Mouse (Mus musculus) cerebellum, postnatal 10 days (tissue): ENCODE data around the gene Sp9.

Source experiments
- DNase-seq, 2 experiments: peaks; one replicate each; pipeline ENCODE4 v3.0.0; 2021; ENCODE audit warnings: mixed read lengths in 2 of 2

Gene Sp9

GRCm38 (mm10) chr2:73274119-73274920 is 2.6 kb downstream of the Sp9 start:
- DNase-seq: peak; percentile 48 to 60

GRCm38 (mm10) chr2:73275261-73276040 is 3.7 kb downstream of the Sp9 start:
- DNase-seq: peak in 1 of 2 experiments; percentile 39

- DNase-seq: peak; percentile 37 to 54
Observed at GRCm38 (mm10) chr2:73276141-73276571, 4.4 kb downstream of the Sp9 start.

GRCm38 (mm10) chr2:73277021-73277708 is 5.4 kb downstream of the Sp9 start:
- DNase-seq: peak; percentile 47 to 56

- DNase-seq: peak; percentile 30 to 56
Observed at GRCm38 (mm10) chr2:73277709-73278075, 6.0 kb downstream of the Sp9 start.

GRCm38 (mm10) chr2:73278131-73278854 is 6.6 kb downstream of the Sp9 start:
- DNase-seq: peak; percentile 95 to 96

- peak; percentile 25 to 38 for DNase-seq
Observed at GRCm38 (mm10) chr2:73278869-73279268, 7.1 kb downstream of the Sp9 start.

GRCm38 (mm10) chr2:73279271-73280038 is 7.7 kb downstream of the Sp9 start:
- peak; percentile 28 to 44 for DNase-seq

GRCm38 (mm10) chr2:73280356-73281047 is 8.8 kb downstream of the Sp9 start:
- DNase-seq: peak; percentile 21 to 40

- DNase-seq: peak in 1 of 2 experiments; percentile 17
Observed at GRCm38 (mm10) chr2:73281048-73281661, 9.4 kb downstream of the Sp9 start.

GRCm38 (mm10) chr2:73281707-73282106 is 10.0 kb downstream of the Sp9 start:
- DNase-seq: peak; percentile 19 to 36

GRCm38 (mm10) chr2:73285630-73286029 is 13.9 kb downstream of the Sp9 start:
- peak; percentile 37 to 62 for DNase-seq

GRCm38 (mm10) chr2:73291130-73291529 is 19.4 kb downstream of the Sp9 start:
- DNase-seq: no peak

GRCm38 (mm10) chr2:73295023-73295422 is 23.3 kb downstream of the Sp9 start:
- no peak for DNase-seq

GRCm38 (mm10) chr2:73298154-73298553 is 26.4 kb downstream of the Sp9 start:
- no peak for DNase-seq

GRCm38 (mm10) chr2:73298841-73299240 is 27.1 kb downstream of the Sp9 start:
- no peak for DNase-seq

GRCm38 (mm10) chr2:73301979-73302378 is 30.3 kb downstream of the Sp9 start:
- no peak for DNase-seq

GRCm38 (mm10) chr2:73302722-73303121 is 31.0 kb downstream of the Sp9 start:
- DNase-seq: no peak

GRCm38 (mm10) chr2:73304506-73304905 is 32.8 kb downstream of the Sp9 start:
- DNase-seq: no peak

- DNase-seq: no peak
Observed at GRCm38 (mm10) chr2:73306006-73306405, 34.3 kb downstream of the Sp9 start.
